Mouse (Mus musculus): ENCODE measurements around the gene Cand1. TPM values are rescaled to one million over a fixed set of nuclear protein-coding genes. Genes with fewer than 3 reads are reported as not detected.
A peak's percentile ranks its signal among the peaks of the same experiment; 100 is the strongest.

Gene Cand1
- 16.5 and 29.4 TPM in 2 replicates for polyA plus RNA-seq (2012; rRNA removed)

DNA sequence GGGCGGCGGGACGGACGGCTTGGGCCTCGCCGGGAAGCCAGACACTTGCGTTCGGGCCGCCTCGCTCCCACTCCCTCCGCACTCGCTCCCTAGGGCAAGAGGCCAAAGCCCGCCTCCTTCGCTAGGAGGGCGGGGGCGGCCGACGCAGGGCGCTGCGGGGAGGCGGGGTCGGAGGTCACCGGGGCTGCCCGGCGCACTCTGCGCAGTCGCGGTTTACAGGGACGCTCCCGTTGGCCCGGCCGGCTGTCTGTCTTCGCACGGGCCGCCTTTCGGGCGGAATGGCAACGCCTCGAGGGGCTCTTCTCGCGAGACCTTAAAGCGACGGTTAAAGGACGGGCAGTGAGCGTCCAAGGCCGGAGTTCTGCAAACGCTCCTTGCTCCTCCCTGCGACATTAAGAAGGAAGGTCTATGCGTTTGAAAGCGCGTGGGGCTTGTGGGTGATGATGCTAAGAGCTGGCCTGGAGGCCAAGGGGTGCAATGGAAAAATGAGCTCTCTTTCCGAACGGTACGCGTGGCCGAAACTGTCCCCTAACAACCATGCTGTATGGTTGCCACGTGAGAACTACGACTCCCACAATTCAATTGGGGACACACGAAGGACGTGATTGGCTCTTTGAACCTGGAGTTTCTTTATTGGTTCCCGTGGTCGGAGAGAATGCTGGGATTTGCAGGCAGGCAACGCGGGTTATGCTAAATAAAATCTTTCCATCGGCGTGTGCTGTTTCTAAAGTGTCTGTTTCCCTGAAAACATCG is at the start of gene Cand1:
TSS of gene Cand1 (minus strand) at position 87 of the 753 bp plus-strand sequence.
- Histone ChIP-seq H3K4me1 (ENCODE audit: control insufficient read depth, insufficient read depth, low read length) (peaks cover 2% of the 10 kb centered on the region; the same call in 1 of the 2 replicates), H3K4me3 (replicated peaks; ENCODE audit: extremely low read depth, low read depth, low read length) (peak within 1 kb of the TSS; percentile 86)
- under 1% methylated on average over 62 of the region's 67 CpGs for WGBS
- DNase-seq = peak; percentile 100
- TF ChIP-seq POLR2A (IDR thresholded peaks at IDR 0.05; ENCODE audit: borderline replicate concordance, extremely low read depth, low read depth, low read length) (peak; percentile 73; the same call in 1 of the 2 replicates), CTCF (IDR thresholded peaks at IDR 0.05; ENCODE audit: insufficient read depth, low read length) (no peak)

DNA sequence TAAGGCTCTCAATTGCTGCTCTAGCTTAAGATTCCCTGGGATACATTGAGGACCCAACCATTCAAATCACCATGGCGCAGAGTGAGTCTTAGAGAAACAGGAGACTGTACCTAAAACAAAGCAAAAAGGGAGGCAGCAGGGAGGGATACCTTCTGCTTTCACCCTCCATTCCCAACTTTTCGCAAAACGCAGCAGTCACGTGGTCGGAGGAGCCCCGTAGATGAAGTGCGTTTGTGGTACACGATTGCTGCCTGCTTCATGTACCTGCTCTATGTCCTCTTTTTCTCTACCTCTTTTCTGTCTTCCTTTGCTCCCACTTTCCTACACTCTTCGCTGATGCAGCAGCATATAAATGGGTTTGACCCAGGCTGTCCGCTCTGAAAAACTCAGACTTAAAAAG is 39.0 kb upstream of the Cand1 start:
- no peak for DNase-seq
- Histone ChIP-seq H3K4me1 (ENCODE audit: control insufficient read depth, insufficient read depth, low read length) (no peaks in the 10 kb centered on the region), H3K4me3 (replicated peaks; ENCODE audit: extremely low read depth, low read depth, low read length) (no peak overlapping the region)
- 85% methylated on average over 10 of the region's 10 CpGs for WGBS
- no peak for TF ChIP-seq POLR2A (IDR thresholded peaks at IDR 0.05; ENCODE audit: borderline replicate concordance, extremely low read depth, low read depth, low read length)
- TF ChIP-seq CTCF (IDR thresholded peaks at IDR 0.05; ENCODE audit: insufficient read depth, low read length) = no peak

- H3K4me1 ChIP-seq (ENCODE audit: control insufficient read depth, insufficient read depth, low read length) = no peaks in the 10 kb centered on the region
- H3K4me3 ChIP-seq (replicated peaks; ENCODE audit: extremely low read depth, low read depth, low read length) = no peak overlapping the region
- no peak for DNase-seq
- TF ChIP-seq CTCF (IDR thresholded peaks at IDR 0.05; ENCODE audit: insufficient read depth, low read length) = no peak
- no peak for TF ChIP-seq POLR2A (IDR thresholded peaks at IDR 0.05; ENCODE audit: borderline replicate concordance, extremely low read depth, low read depth, low read length)
- WGBS = 85% methylated on average over 6 of the region's 6 CpGs
Measured at GRCm38 (mm10) chr10:119274333-119274732, 34.5 kb upstream of the Cand1 start.

DNA sequence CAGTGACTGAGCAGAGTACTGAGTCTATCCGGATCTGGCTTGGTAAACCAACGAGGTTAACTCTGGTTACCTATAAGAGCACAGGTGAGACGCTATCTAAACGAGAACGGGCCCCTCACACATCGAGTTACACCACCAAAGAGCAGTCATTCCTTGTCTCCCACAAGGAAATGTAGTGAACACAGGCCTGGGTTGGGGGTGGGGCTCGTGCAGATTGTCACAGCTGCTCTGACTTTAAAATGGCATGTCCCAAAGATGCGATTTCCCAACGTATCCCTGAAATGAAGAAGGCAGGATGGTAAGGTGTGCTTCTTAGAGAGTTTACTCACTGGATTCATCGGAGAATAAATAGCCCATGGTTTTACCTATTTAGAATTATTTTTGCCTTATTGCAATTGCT is 32.7 kb upstream of the Cand1 start:
- 78% methylated on average over 10 of the region's 10 CpGs for WGBS
- DNase-seq = no peak
- no peaks in the 10 kb centered on the region for H3K4me1 ChIP-seq (ENCODE audit: control insufficient read depth, insufficient read depth, low read length)
- TF ChIP-seq CTCF (IDR thresholded peaks at IDR 0.05; ENCODE audit: insufficient read depth, low read length) (no peak), POLR2A (IDR thresholded peaks at IDR 0.05; ENCODE audit: borderline replicate concordance, extremely low read depth, low read depth, low read length) (no peak)
- no peak overlapping the region for H3K4me3 ChIP-seq (replicated peaks; ENCODE audit: extremely low read depth, low read depth, low read length)

DNA sequence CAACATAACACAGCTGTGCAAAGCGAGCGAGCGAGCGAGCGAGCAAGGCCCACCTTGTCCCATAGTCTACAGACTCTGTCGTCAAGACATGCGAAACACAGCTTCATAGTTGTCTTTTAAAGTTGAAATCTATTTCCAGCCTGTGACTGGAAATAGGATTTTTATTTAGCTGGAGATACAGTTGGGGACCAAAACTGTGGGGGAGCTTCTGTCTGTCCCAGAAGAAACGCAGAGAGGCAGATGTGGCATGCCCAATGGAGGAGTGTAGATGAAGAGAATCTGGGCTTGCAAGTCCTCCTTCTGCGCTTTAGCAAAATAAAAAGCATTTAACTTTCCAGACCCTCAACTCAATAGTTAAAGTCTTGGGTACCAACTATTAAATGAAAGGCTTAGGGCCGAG is 32.1 kb upstream of the Cand1 start:
- H3K4me1 ChIP-seq (ENCODE audit: control insufficient read depth, insufficient read depth, low read length) = no peaks in the 10 kb centered on the region
- no peak overlapping the region for H3K4me3 ChIP-seq (replicated peaks; ENCODE audit: extremely low read depth, low read depth, low read length)
- DNase-seq = no peak
- 92% methylated on average over 10 of the region's 10 CpGs for WGBS
- TF ChIP-seq CTCF (IDR thresholded peaks at IDR 0.05; ENCODE audit: insufficient read depth, low read length) = no peak
- no peak for TF ChIP-seq POLR2A (IDR thresholded peaks at IDR 0.05; ENCODE audit: borderline replicate concordance, extremely low read depth, low read depth, low read length)

- TF ChIP-seq POLR2A (IDR thresholded peaks at IDR 0.05; ENCODE audit: borderline replicate concordance, extremely low read depth, low read depth, low read length) = no peak
- no peak for TF ChIP-seq CTCF (IDR thresholded peaks at IDR 0.05; ENCODE audit: insufficient read depth, low read length)
- no peak for DNase-seq
- H3K4me3 ChIP-seq (replicated peaks; ENCODE audit: extremely low read depth, low read depth, low read length) = no peak overlapping the region
- WGBS = 78% methylated on average over 10 of the region's 10 CpGs
- no peaks in the 10 kb centered on the region for H3K4me1 ChIP-seq (ENCODE audit: control insufficient read depth, insufficient read depth, low read length)
Measured at GRCm38 (mm10) chr10:119271101-119271500, 31.2 kb upstream of the Cand1 start.

GRCm38 (mm10) chr10:119270384-119270985 is 30.6 kb upstream of the Cand1 start:
- no peak for TF ChIP-seq CTCF (IDR thresholded peaks at IDR 0.05; ENCODE audit: insufficient read depth, low read length)
- TF ChIP-seq POLR2A (IDR thresholded peaks at IDR 0.05; ENCODE audit: borderline replicate concordance, extremely low read depth, low read depth, low read length) = no peak
- DNase-seq = no peak
- 76% methylated on average over 12 of the region's 12 CpGs for WGBS
- Histone ChIP-seq H3K4me3 (replicated peaks; ENCODE audit: extremely low read depth, low read depth, low read length) (no peak overlapping the region), H3K4me1 (ENCODE audit: control insufficient read depth, insufficient read depth, low read length) (no peaks in the 10 kb centered on the region)

DNA sequence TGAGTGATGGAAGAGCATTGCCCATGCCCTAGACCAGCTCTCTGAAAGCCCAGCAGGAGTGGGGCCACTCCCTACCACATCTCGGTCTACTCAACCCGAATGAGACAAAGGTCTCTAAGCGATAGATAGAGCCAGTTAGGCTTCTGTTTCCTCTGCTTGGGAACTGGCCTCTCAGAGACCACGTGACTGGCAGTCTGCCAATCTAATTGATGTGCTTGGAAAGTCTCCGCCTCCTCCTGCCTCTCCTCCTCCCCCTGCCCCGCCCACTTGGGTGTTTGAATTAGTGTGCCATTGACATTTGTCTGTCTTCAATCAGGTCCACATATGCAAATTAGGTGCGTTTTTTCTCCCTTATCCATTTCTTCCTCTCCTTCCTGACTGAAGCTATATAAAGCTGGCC is 24.9 kb upstream of the Cand1 start:
- WGBS = 69% methylated on average over 7 of the region's 7 CpGs
- H3K4me3 ChIP-seq (replicated peaks; ENCODE audit: extremely low read depth, low read depth, low read length) = no peak overlapping the region
- no peaks in the 10 kb centered on the region for H3K4me1 ChIP-seq (ENCODE audit: control insufficient read depth, insufficient read depth, low read length)
- TF ChIP-seq POLR2A (IDR thresholded peaks at IDR 0.05; ENCODE audit: borderline replicate concordance, extremely low read depth, low read depth, low read length) (no peak), CTCF (IDR thresholded peaks at IDR 0.05; ENCODE audit: insufficient read depth, low read length) (no peak)
- no peak for DNase-seq

DNA sequence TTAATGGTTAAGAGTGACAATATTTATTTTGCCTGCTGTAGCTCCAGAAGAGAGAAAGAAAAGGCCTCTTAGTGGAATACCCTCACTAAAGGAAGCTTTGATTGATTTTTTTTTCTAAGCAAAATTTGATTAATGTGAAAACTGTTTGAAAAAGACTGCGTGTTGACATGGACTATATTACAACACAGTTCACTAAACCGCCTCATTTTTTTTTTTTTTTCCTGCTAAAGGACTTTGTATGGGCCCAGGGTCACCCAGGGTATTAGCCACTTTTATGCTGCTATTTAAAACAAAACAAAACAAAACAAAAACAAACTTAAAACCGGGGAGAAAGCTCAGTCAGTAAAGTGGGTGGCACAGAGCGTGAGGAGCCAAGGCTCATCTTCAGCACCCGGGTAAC is 23.0 kb upstream of the Cand1 start:
- H3K4me3 ChIP-seq (replicated peaks; ENCODE audit: extremely low read depth, low read depth, low read length) = no peak overlapping the region
- WGBS = 68% methylated on average over 5 of the region's 5 CpGs
- DNase-seq = no peak
- no peaks in the 10 kb centered on the region for H3K4me1 ChIP-seq (ENCODE audit: control insufficient read depth, insufficient read depth, low read length)
- TF ChIP-seq CTCF (IDR thresholded peaks at IDR 0.05; ENCODE audit: insufficient read depth, low read length) = no peak

DNA sequence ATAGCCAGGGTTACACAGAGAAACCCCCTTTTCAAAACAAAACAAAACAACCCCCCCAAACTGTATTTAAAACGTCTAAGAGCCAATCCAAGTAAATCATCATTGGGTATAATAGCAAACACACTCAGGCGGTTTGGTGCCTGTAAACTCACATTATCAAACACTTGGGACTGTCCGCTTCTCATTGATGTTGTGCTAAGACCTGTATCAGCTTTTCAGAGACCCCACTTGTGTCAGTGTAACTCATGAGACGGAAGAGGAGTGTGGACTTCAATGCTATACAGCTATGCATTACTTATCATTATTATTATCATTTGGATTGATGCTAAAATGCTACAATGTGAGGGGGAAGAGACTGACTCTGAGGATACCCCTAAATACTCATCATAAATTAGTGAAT is 18.0 kb upstream of the Cand1 start:
- WGBS = 76% methylated on average over 4 of the region's 4 CpGs
- Histone ChIP-seq H3K4me1 (ENCODE audit: control insufficient read depth, insufficient read depth, low read length) (no peaks in the 10 kb centered on the region), H3K4me3 (replicated peaks; ENCODE audit: extremely low read depth, low read depth, low read length) (no peak overlapping the region)
- TF ChIP-seq CTCF (IDR thresholded peaks at IDR 0.05; ENCODE audit: insufficient read depth, low read length) (no peak), POLR2A (IDR thresholded peaks at IDR 0.05; ENCODE audit: borderline replicate concordance, extremely low read depth, low read depth, low read length) (no peak)
- DNase-seq = no peak

All from lung, adult 2 months (tissue).